Comparison of ENCODE assay signal across 8 mouse cellular contexts in genomic region chr3:73134316-73134715, GRCm38 (mm10).
DNase-seq lines count a peak whose midpoint lies in the region; ATAC-seq and TF ChIP-seq lines count a peak whose summit lies in the region.

No protein-coding gene starts in this region.

- intact Hi-C loops in heart, postnatal 14 days (cut with DNase I), result no loop called here

- no peak overlapping the region for H3K4me2 ChIP-seq in heart, embryonic 12.5 days
- no peak overlapping the region for H3K4me2 ChIP-seq in liver, postnatal 0 days (ENCODE audit: low read depth, low read length)

- no peak overlapping the region for H3K4me3 ChIP-seq in heart, embryonic 12.5 days
- no peak overlapping the region for H3K4me3 ChIP-seq in liver, postnatal 0 days (ENCODE audit: low read depth, low read length)

- TF ChIP-seq EP300 in liver, postnatal 0 days (IDR thresholded peaks at IDR 0.05; ENCODE audit: low read depth), result no peak

- ATAC-seq in heart, embryonic 12.5 days (ENCODE audit: insufficient number of reproducible peaks, low FRiP score), result no peak
- no peak for ATAC-seq in liver, postnatal 0 days
- no peak for ATAC-seq in CD4-positive, CD25-positive, alpha-beta regulatory T cell, adult 4 months

- no peaks in the 10 kb centered on the region for H3K27me3 ChIP-seq in heart, embryonic 12.5 days (replicated peaks)
- H3K27me3 ChIP-seq in liver, postnatal 0 days (ENCODE audit: insufficient read depth, low read length), result no peaks in the 10 kb centered on the region

- DNase-seq in heart, postnatal 14 days, result peak; percentile 12 to 34
- DNase-seq in 416B (ENCODE audit: low read depth) (peak; percentile 41), ZHBTc4 (ENCODE audit: low read depth, low spot score) (peak; percentile 75)
- DNase-seq in frontal cortex, postnatal 25 days (ENCODE audit: low spot score in 2 of 2), result peak; percentile 46 to 58
- DNase-seq in liver, postnatal 0 days, result peak; percentile 55
- no peak for DNase-seq in spleen, adult 12 weeks (ENCODE audit: low spot score)

- H3K36me3 ChIP-seq in heart, embryonic 12.5 days, result no peaks in the 10 kb centered on the region
- H3K36me3 ChIP-seq in liver, postnatal 0 days (replicated peaks; ENCODE audit: insufficient read depth, low read length), result no peaks in the 10 kb centered on the region

- 4% methylated on average over 9 of the region's 9 CpGs for WGBS in heart, embryonic 12.5 days
- 5% methylated on average over 9 of the region's 9 CpGs for WGBS in liver, postnatal 0 days (ENCODE audit: insufficient replicate concordance)

- H3K27ac ChIP-seq in heart, embryonic 12.5 days (ENCODE audit: poor library complexity, severe bottlenecking), result no peak overlapping the region
- H3K27ac ChIP-seq in liver, postnatal 0 days (ENCODE audit: low read depth), result no peak overlapping the region

- no peaks in the 10 kb centered on the region for H3K4me1 ChIP-seq in heart, embryonic 12.5 days (replicated peaks)
- no peaks in the 10 kb centered on the region for H3K4me1 ChIP-seq in liver, postnatal 0 days (ENCODE audit: insufficient read depth)

- no peaks in the 10 kb centered on the region for H3K9me3 ChIP-seq in heart, embryonic 12.5 days (replicated peaks)
- no peaks in the 10 kb centered on the region for H3K9me3 ChIP-seq in liver, postnatal 0 days (ENCODE audit: low read length)

- peak; percentile 60 for TF ChIP-seq CTCF in liver, postnatal 0 days (IDR thresholded peaks at IDR 0.05; ENCODE audit: low read depth)

- no peak overlapping the region for H3K9ac ChIP-seq in heart, embryonic 12.5 days
- H3K9ac ChIP-seq in liver, postnatal 0 days (replicated peaks), result no peak overlapping the region
